Mouse (Mus musculus): ENCODE data around the gene Rims1. TPM values are rescaled to one million over a fixed set of nuclear protein-coding genes. Genes with fewer than 3 reads are reported as not detected.

The Rims1 gene
- polyA plus RNA-seq, 1 experiment, result not detected

- Histone ChIP-seq H3K27me3 (ENCODE audit: control insufficient read depth, insufficient read depth, insufficient read length) (no peaks in the 10 kb centered on the region), H3K79me3 (ENCODE audit: low read depth) (no peaks in the 10 kb centered on the region), H3K36me3 (ENCODE audit: control insufficient read depth, insufficient read depth) (no peaks in the 10 kb centered on the region), H3K79me2 (ENCODE audit: control insufficient read depth, insufficient read depth) (no peaks in the 10 kb centered on the region), H3K4me3 (ENCODE audit: insufficient read depth, poor library complexity, severe bottlenecking) (no peak overlapping the region), H3ac (ENCODE audit: control insufficient read depth, insufficient read length, low read depth) (no peak overlapping the region)
- TF ChIP-seq CTCF (IDR thresholded peaks at IDR 0.05; ENCODE audit: control insufficient read depth, insufficient read depth, insufficient read length) (no peak), MYOG (IDR thresholded peaks at IDR 0.05; ENCODE audit: control insufficient read depth, extremely low read depth, insufficient read length) (no peak), CEBPB (IDR thresholded peaks at IDR 0.05; ENCODE audit: low read depth) (no peak), MYOD1 (IDR thresholded peaks at IDR 0.05; ENCODE audit: control insufficient read depth, insufficient read length, low read depth) (no peak), FOSL1 (IDR thresholded peaks at IDR 0.05; ENCODE audit: insufficient read depth, low read length, poor library complexity, severe bottlenecking) (no peak), MAX (IDR thresholded peaks at IDR 0.05) (no peak), USF1 (IDR thresholded peaks at IDR 0.05; ENCODE audit: low read depth) (no peak)
These were observed 466.9 kb downstream of the Rims1 start for GRCm38 (mm10) chr1:22338914-22339313.

- Histone ChIP-seq H3K4me3 (ENCODE audit: insufficient read depth, poor library complexity, severe bottlenecking) (no peak overlapping the region), H3K36me3 (ENCODE audit: control insufficient read depth, insufficient read depth) (no peaks in the 10 kb centered on the region), H3K79me2 (ENCODE audit: control insufficient read depth, insufficient read depth) (no peaks in the 10 kb centered on the region), H3ac (ENCODE audit: control insufficient read depth, insufficient read length, low read depth) (no peak overlapping the region), H3K27me3 (ENCODE audit: control insufficient read depth, insufficient read depth, insufficient read length) (no peaks in the 10 kb centered on the region), H3K79me3 (ENCODE audit: low read depth) (no peaks in the 10 kb centered on the region)
- TF ChIP-seq USF1 (IDR thresholded peaks at IDR 0.05; ENCODE audit: low read depth) (no peak), CEBPB (IDR thresholded peaks at IDR 0.05; ENCODE audit: low read depth) (no peak), MAX (IDR thresholded peaks at IDR 0.05) (no peak), MYOD1 (IDR thresholded peaks at IDR 0.05; ENCODE audit: control insufficient read depth, insufficient read length, low read depth) (no peak), FOSL1 (IDR thresholded peaks at IDR 0.05; ENCODE audit: insufficient read depth, low read length, poor library complexity, severe bottlenecking) (no peak), CTCF (IDR thresholded peaks at IDR 0.05; ENCODE audit: control insufficient read depth, insufficient read depth, insufficient read length) (no peak), MYOG (IDR thresholded peaks at IDR 0.05; ENCODE audit: control insufficient read depth, extremely low read depth, insufficient read length) (no peak)
These were observed 484.7 kb downstream of the Rims1 start for GRCm38 (mm10) chr1:22320941-22321676.

- Histone ChIP-seq H3K36me3 (ENCODE audit: control insufficient read depth, insufficient read depth) (no peaks in the 10 kb centered on the region), H3K4me3 (ENCODE audit: insufficient read depth, poor library complexity, severe bottlenecking) (no peak overlapping the region), H3ac (ENCODE audit: control insufficient read depth, insufficient read length, low read depth) (no peak overlapping the region), H3K27me3 (ENCODE audit: control insufficient read depth, insufficient read depth, insufficient read length) (no peaks in the 10 kb centered on the region), H3K79me3 (ENCODE audit: low read depth) (no peaks in the 10 kb centered on the region), H3K79me2 (ENCODE audit: control insufficient read depth, insufficient read depth) (no peaks in the 10 kb centered on the region)
- TF ChIP-seq FOSL1 (IDR thresholded peaks at IDR 0.05; ENCODE audit: insufficient read depth, low read length, poor library complexity, severe bottlenecking) (no peak), MAX (IDR thresholded peaks at IDR 0.05) (no peak), MYOD1 (IDR thresholded peaks at IDR 0.05; ENCODE audit: control insufficient read depth, insufficient read length, low read depth) (no peak), CEBPB (IDR thresholded peaks at IDR 0.05; ENCODE audit: low read depth) (no peak), CTCF (IDR thresholded peaks at IDR 0.05; ENCODE audit: control insufficient read depth, insufficient read depth, insufficient read length) (no peak), USF1 (IDR thresholded peaks at IDR 0.05; ENCODE audit: low read depth) (no peak), MYOG (IDR thresholded peaks at IDR 0.05; ENCODE audit: control insufficient read depth, extremely low read depth, insufficient read length) (no peak)
These were observed 490.3 kb downstream of the Rims1 start for GRCm38 (mm10) chr1:22315537-22315936.

- TF ChIP-seq USF1 (IDR thresholded peaks at IDR 0.05; ENCODE audit: low read depth), result no peak
- TF ChIP-seq CEBPB (IDR thresholded peaks at IDR 0.05; ENCODE audit: low read depth), result no peak
- TF ChIP-seq FOSL1 (IDR thresholded peaks at IDR 0.05; ENCODE audit: insufficient read depth, low read length, poor library complexity, severe bottlenecking), result no peak
- no peak for TF ChIP-seq MYOD1 (IDR thresholded peaks at IDR 0.05; ENCODE audit: control insufficient read depth, insufficient read length, low read depth)
- no peak for TF ChIP-seq MAX (IDR thresholded peaks at IDR 0.05)
- TF ChIP-seq CTCF (IDR thresholded peaks at IDR 0.05; ENCODE audit: control insufficient read depth, insufficient read depth, insufficient read length), result no peak
- no peak for TF ChIP-seq MYOG (IDR thresholded peaks at IDR 0.05; ENCODE audit: control insufficient read depth, extremely low read depth, insufficient read length)
- Histone ChIP-seq H3K79me3 (ENCODE audit: low read depth) (no peaks in the 10 kb centered on the region), H3K36me3 (ENCODE audit: control insufficient read depth, insufficient read depth) (no peaks in the 10 kb centered on the region), H3ac (ENCODE audit: control insufficient read depth, insufficient read length, low read depth) (no peak overlapping the region), H3K4me3 (ENCODE audit: insufficient read depth, poor library complexity, severe bottlenecking) (no peak overlapping the region), H3K79me2 (ENCODE audit: control insufficient read depth, insufficient read depth) (no peaks in the 10 kb centered on the region), H3K27me3 (ENCODE audit: control insufficient read depth, insufficient read depth, insufficient read length) (no peaks in the 10 kb centered on the region)
These were observed 494.3 kb downstream of the Rims1 start for GRCm38 (mm10) chr1:22311471-22311870.

GRCm38 (mm10) chr1:22306519-22306918 is 499.3 kb downstream of the Rims1 start:
- H3K79me2 ChIP-seq (ENCODE audit: control insufficient read depth, insufficient read depth), result no peaks in the 10 kb centered on the region
- no peaks in the 10 kb centered on the region for H3K36me3 ChIP-seq (ENCODE audit: control insufficient read depth, insufficient read depth)
- no peak overlapping the region for H3K4me3 ChIP-seq (ENCODE audit: insufficient read depth, poor library complexity, severe bottlenecking)
- no peak overlapping the region for H3ac ChIP-seq (ENCODE audit: control insufficient read depth, insufficient read length, low read depth)
- no peaks in the 10 kb centered on the region for H3K27me3 ChIP-seq (ENCODE audit: control insufficient read depth, insufficient read depth, insufficient read length)
- H3K79me3 ChIP-seq (ENCODE audit: low read depth), result no peaks in the 10 kb centered on the region
- no peak for TF ChIP-seq MYOG (IDR thresholded peaks at IDR 0.05; ENCODE audit: control insufficient read depth, extremely low read depth, insufficient read length)
- no peak for TF ChIP-seq CTCF (IDR thresholded peaks at IDR 0.05; ENCODE audit: control insufficient read depth, insufficient read depth, insufficient read length)
- TF ChIP-seq USF1 (IDR thresholded peaks at IDR 0.05; ENCODE audit: low read depth), result no peak
- no peak for TF ChIP-seq MAX (IDR thresholded peaks at IDR 0.05)

All from C2C12 (cell line).